Mouse (Mus musculus): ENCODE measurements around the gene Nell1. TPM values are rescaled to one million over a fixed set of nuclear protein-coding genes. Genes with fewer than 3 reads are reported as not detected.

The Nell1 gene
- polyA plus RNA-seq, 1 experiment from 2014 or later: 7.8 TPM

DNA sequence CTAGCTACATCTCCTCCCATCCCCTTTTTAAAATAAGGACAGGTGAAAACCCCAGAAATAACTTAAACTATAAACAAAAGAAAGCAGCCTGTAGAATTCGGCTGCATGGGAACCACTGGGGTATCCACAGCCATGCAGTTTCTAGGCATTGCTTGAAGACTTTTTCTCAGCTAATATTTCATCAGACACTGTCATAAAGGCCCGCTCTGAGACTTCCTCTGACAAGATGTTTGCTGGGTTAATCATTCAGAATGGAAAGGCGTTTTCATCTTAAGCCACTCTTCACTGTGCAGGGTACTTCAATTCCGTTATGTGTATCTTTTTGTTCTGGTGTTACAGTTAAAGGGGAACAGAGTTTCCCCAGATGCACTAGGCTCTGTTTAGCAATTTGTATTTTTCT lies 526.9 kb downstream of the Nell1 start:
- Histone ChIP-seq H3K27me3 (no peaks in the 10 kb centered on the region), H3K9me3 (replicated peaks) (no peaks in the 10 kb centered on the region), H3K9ac (no peak overlapping the region), H3K27ac (no peak overlapping the region), H3K4me2 (replicated peaks) (no peak overlapping the region), H3K4me1 (no peaks in the 10 kb centered on the region), H3K4me3 (no peak overlapping the region), H3K36me3 (no peaks in the 10 kb centered on the region)
- ATAC-seq (ENCODE audit: low FRiP score): no peak
- 82% methylated on average over 4 of the region's 4 CpGs for WGBS

DNA sequence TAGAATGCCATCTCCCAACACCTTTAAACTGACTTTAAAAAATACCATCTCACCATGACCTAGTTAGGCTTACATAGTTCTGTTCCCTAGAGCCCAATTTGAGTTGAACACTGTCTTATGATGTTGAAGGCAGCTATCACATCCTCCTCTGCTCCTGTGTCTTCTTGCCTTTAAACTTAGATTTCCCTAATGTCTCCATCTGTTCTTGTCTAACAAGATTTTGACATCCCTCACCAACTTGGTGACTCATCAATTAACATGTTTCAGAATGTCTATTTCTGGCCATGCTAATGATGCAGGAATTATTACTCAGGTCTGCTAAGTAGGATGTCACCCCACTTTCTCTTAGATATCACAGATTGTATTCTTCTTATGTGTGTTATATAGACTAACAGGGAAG lies 532.4 kb downstream of the Nell1 start:
- Histone ChIP-seq H3K27ac (no peak overlapping the region), H3K9me3 (replicated peaks) (no peaks in the 10 kb centered on the region), H3K4me1 (no peaks in the 10 kb centered on the region), H3K4me2 (replicated peaks) (no peak overlapping the region), H3K4me3 (no peak overlapping the region), H3K9ac (no peak overlapping the region), H3K36me3 (no peaks in the 10 kb centered on the region), H3K27me3 (no peaks in the 10 kb centered on the region)
- no peak for ATAC-seq (ENCODE audit: low FRiP score)

- no peak for ATAC-seq (ENCODE audit: low FRiP score)
- H3K9ac ChIP-seq: no peak overlapping the region
- 52% methylated on average over 3 of the region's 3 CpGs for WGBS
- H3K4me1 ChIP-seq: no peaks in the 10 kb centered on the region
- no peaks in the 10 kb centered on the region for H3K36me3 ChIP-seq
- H3K9me3 ChIP-seq (replicated peaks): no peaks in the 10 kb centered on the region
- H3K27ac ChIP-seq: no peak overlapping the region
- H3K27me3 ChIP-seq: no peaks in the 10 kb centered on the region
- no peak overlapping the region for H3K4me2 ChIP-seq (replicated peaks)
- H3K4me3 ChIP-seq: no peak overlapping the region
Measured at GRCm38 (mm10) chr7:50514830-50515229, 540.2 kb downstream of the Nell1 start.

GRCm38 (mm10) chr7:50516681-50517080 lies 542.0 kb downstream of the Nell1 start:
- Histone ChIP-seq H3K27me3 (no peaks in the 10 kb centered on the region), H3K36me3 (no peaks in the 10 kb centered on the region), H3K9me3 (replicated peaks) (no peaks in the 10 kb centered on the region), H3K4me3 (no peak overlapping the region), H3K9ac (no peak overlapping the region), H3K4me1 (no peaks in the 10 kb centered on the region), H3K4me2 (replicated peaks) (no peak overlapping the region), H3K27ac (no peak overlapping the region)
- WGBS: 88% methylated on average over 3 of the region's 3 CpGs
- no peak for ATAC-seq (ENCODE audit: low FRiP score)

DNA sequence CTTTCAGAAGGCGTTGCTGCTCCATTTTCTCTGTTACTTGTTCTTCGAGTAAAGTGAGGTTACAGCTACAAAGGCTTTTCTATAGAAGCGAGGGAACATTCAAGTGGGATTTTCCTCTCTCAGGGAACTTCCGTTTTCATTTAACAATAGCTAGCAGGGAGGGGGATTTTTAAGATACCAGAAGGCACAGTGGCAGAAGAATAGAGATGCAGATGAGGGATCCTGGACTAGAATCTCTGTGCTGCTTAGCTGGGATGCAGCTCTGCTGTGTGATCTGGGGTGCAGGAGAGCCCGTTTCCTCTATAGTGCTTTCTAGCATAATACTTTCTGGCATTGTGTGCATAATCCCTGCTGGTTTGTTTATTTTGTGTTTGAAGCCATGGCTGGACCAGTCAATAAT lies 568.7 kb downstream of the Nell1 start:
- H3K36me3 ChIP-seq: no peaks in the 10 kb centered on the region
- no peak overlapping the region for H3K9ac ChIP-seq
- no peak overlapping the region for H3K4me3 ChIP-seq
- 39% methylated on average over 5 of the region's 5 CpGs for WGBS
- H3K4me2 ChIP-seq (replicated peaks): no peak overlapping the region
- H3K27ac ChIP-seq: no peak overlapping the region
- no peaks in the 10 kb centered on the region for H3K27me3 ChIP-seq
- H3K4me1 ChIP-seq: no peaks in the 10 kb centered on the region
- no peak for ATAC-seq (ENCODE audit: low FRiP score)
- no peaks in the 10 kb centered on the region for H3K9me3 ChIP-seq (replicated peaks)

GRCm38 (mm10) chr7:50549572-50549971 lies 574.9 kb downstream of the Nell1 start:
- ATAC-seq (ENCODE audit: low FRiP score): no peak
- Histone ChIP-seq H3K4me3 (no peak overlapping the region), H3K4me1 (no peaks in the 10 kb centered on the region), H3K9ac (no peak overlapping the region), H3K36me3 (no peaks in the 10 kb centered on the region), H3K4me2 (replicated peaks) (no peak overlapping the region), H3K27me3 (no peaks in the 10 kb centered on the region), H3K9me3 (replicated peaks) (no peaks in the 10 kb centered on the region), H3K27ac (no peak overlapping the region)
- WGBS: 81% methylated on average over 3 of the region's 3 CpGs

- H3K36me3 ChIP-seq: no peaks in the 10 kb centered on the region
- no peaks in the 10 kb centered on the region for H3K9me3 ChIP-seq (replicated peaks)
- no peak overlapping the region for H3K27ac ChIP-seq
- H3K4me1 ChIP-seq: no peaks in the 10 kb centered on the region
- no peak overlapping the region for H3K4me3 ChIP-seq
- no peaks in the 10 kb centered on the region for H3K27me3 ChIP-seq
- no peak overlapping the region for H3K4me2 ChIP-seq (replicated peaks)
- no peak for ATAC-seq (ENCODE audit: low FRiP score)
- no peak overlapping the region for H3K9ac ChIP-seq
- 75% methylated on average over 4 of the region's 4 CpGs for WGBS
Measured at GRCm38 (mm10) chr7:50551426-50551825, 576.8 kb downstream of the Nell1 start.

GRCm38 (mm10) chr7:50562708-50563107 lies 588.0 kb downstream of the Nell1 start:
- Histone ChIP-seq H3K4me2 (replicated peaks) (no peak overlapping the region), H3K4me3 (no peak overlapping the region), H3K27ac (no peak overlapping the region), H3K9me3 (replicated peaks) (no peaks in the 10 kb centered on the region), H3K27me3 (no peaks in the 10 kb centered on the region), H3K9ac (no peak overlapping the region), H3K36me3 (no peaks in the 10 kb centered on the region), H3K4me1 (no peaks in the 10 kb centered on the region)
- 78% methylated on average over 3 of the region's 3 CpGs for whole genome bisulfite sequencing
- ATAC-seq (ENCODE audit: low FRiP score): no peak

- Histone ChIP-seq H3K27ac (no peak overlapping the region), H3K4me2 (replicated peaks) (no peak overlapping the region), H3K4me1 (no peaks in the 10 kb centered on the region), H3K9me3 (replicated peaks) (no peaks in the 10 kb centered on the region), H3K9ac (no peak overlapping the region), H3K4me3 (no peak overlapping the region), H3K36me3 (no peaks in the 10 kb centered on the region), H3K27me3 (no peaks in the 10 kb centered on the region)
- ATAC-seq (ENCODE audit: low FRiP score): no peak
- WGBS: 65% methylated on average over 7 of the region's 7 CpGs
Measured at GRCm38 (mm10) chr7:50573841-50574240, 599.2 kb downstream of the Nell1 start.

DNA sequence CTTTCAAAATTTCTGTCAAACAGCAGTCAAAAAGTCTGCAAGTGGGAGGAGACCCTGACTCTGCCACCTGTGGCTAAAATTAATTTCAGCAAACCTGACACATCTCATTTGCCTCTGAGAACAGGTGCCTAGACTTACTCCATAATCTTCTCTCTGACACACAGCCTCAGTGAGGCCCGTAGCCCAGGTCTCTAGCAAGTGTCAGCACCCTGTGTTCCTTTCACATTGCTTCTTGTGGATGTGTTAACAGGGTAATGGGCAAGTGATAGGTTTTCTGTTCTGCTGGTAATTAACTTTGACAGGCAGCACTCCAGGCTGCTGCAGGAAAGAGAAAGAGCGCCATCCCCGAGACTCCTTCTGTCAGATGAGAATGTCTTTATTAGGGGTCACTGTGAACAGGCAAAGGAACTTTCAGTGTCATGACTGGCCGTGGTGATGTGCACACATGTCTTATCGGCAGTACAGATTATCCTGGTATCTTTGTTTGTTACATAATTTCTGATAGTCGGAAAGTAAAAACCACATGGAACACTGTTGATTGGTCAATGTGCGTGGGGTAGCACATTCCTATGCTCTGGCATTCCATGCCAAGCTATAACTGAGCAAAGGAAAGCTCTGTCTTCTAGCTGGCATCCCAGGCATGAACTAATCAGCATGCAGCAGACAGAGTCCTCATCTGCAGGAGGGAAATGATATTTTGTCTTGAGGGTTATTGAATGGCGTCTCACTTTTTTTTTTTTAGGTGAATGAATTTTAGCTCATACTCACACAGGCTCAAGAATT lies 614.2 kb downstream of the Nell1 start:
- Histone ChIP-seq H3K4me1 (no peaks in the 10 kb centered on the region), H3K27me3 (no peaks in the 10 kb centered on the region), H3K27ac (no peak overlapping the region), H3K4me2 (replicated peaks) (no peak overlapping the region), H3K36me3 (no peaks in the 10 kb centered on the region), H3K9me3 (replicated peaks) (no peaks in the 10 kb centered on the region), H3K4me3 (no peak overlapping the region), H3K9ac (no peak overlapping the region)
- WGBS: 65% methylated on average over 8 of the region's 8 CpGs
- ATAC-seq (ENCODE audit: low FRiP score): no peak

- H3K9me3 ChIP-seq (replicated peaks): no peaks in the 10 kb centered on the region
- ATAC-seq (ENCODE audit: low FRiP score): no peak
- WGBS: 68% methylated on average over 3 of the region's 3 CpGs
Measured at GRCm38 (mm10) chr7:50598890-50599289, 624.2 kb downstream of the Nell1 start, which contains the start of gene 4933405O20Rik. 4933405O20Rik (plus strand) TSS chr7:50599190.

GRCm38 (mm10) chr7:50614101-50614500 lies 639.4 kb downstream of the Nell1 start:
- H3K4me2 ChIP-seq (replicated peaks): no peak overlapping the region
- no peaks in the 10 kb centered on the region for H3K9me3 ChIP-seq (replicated peaks)
- no peaks in the 10 kb centered on the region for H3K27me3 ChIP-seq
- no peak overlapping the region for H3K9ac ChIP-seq
- H3K36me3 ChIP-seq: no peaks in the 10 kb centered on the region
- no peaks in the 10 kb centered on the region for H3K4me1 ChIP-seq
- 75% methylated on average over 2 of the region's 2 CpGs for whole genome bisulfite sequencing
- no peak overlapping the region for H3K4me3 ChIP-seq
- ATAC-seq (ENCODE audit: low FRiP score): no peak
- no peak overlapping the region for H3K27ac ChIP-seq

More at GRCm38 (mm10) chr7:50598890-50599289, 624.2 kb downstream of the Nell1 start, which contains the start of gene 4933405O20Rik:
- Histone ChIP-seq H3K4me1 (no peaks in the 10 kb centered on the region), H3K27me3 (no peaks in the 10 kb centered on the region), H3K27ac (no peak within 1 kb of the TSS), H3K36me3 (no peaks in the 10 kb centered on the region), H3K4me3 (no peak within 1 kb of the TSS), H3K9ac (no peak within 1 kb of the TSS), H3K4me2 (replicated peaks) (no peak within 1 kb of the TSS)

GRCm38 (mm10) chr7:50629186-50629585 lies 654.5 kb downstream of the Nell1 start:
- Histone ChIP-seq H3K36me3 (no peaks in the 10 kb centered on the region), H3K9ac (no peak overlapping the region), H3K27me3 (no peaks in the 10 kb centered on the region), H3K4me1 (no peaks in the 10 kb centered on the region), H3K9me3 (replicated peaks) (no peaks in the 10 kb centered on the region), H3K4me2 (replicated peaks) (no peak overlapping the region), H3K27ac (no peak overlapping the region), H3K4me3 (no peak overlapping the region)
- WGBS: 73% methylated on average over 3 of the region's 3 CpGs
- no peak for ATAC-seq (ENCODE audit: low FRiP score)

All from hindbrain, embryonic 12.5 days (tissue).